Mouse (Mus musculus) liver, embryonic 16.5 days (tissue): ENCODE data around the gene Wwtr1. TPM values are rescaled to one million over a fixed set of nuclear protein-coding genes. Genes with fewer than 3 reads are reported as not detected.

Experiments used
- ATAC-seq: fragments of 200-750 bp; cut with Nextera tagmentation; 2 replicates; pipeline ENCODE4 v1.8.0; 2017; ENCODE audit warnings: low read depth, mild to moderate bottlenecking, moderate number of reproducible peaks, moderate library complexity
- H3K27ac ChIP-seq: fragments of 300-500 bp; sonication (generic); 2 replicates; pipeline ENCODE4 v1.5.1; 2014; ENCODE audit warnings: mild to moderate bottlenecking, low read length
- H3K27me3 ChIP-seq: fragments of 300-500 bp; sonication (generic); 2 replicates; pipeline ENCODE4 v1.6.1; 2014; ENCODE audit warnings: low read depth, low read length, mixed read lengths; ENCODE audit not compliant: control insufficient read depth, insufficient read depth
- H3K36me3 ChIP-seq: fragments of 300-500 bp; sonication (generic); 2 replicates; pipeline ENCODE4 v1.6.1; 2014; ENCODE audit warnings: mild to moderate bottlenecking; ENCODE audit not compliant: control insufficient read depth, insufficient read depth
- H3K4me1 ChIP-seq: fragments of 300-500 bp; sonication (generic); 2 replicates; pipeline ENCODE4 v1.6.1; 2014; ENCODE audit warnings: low read depth, low read length, mixed read lengths; ENCODE audit not compliant: control insufficient read depth
- H3K4me2 ChIP-seq: fragments of 300-500 bp; sonication (generic); 2 replicates; pipeline ENCODE4 v1.6.1; 2014; ENCODE audit warnings: low read depth, low read length, mixed read lengths
- H3K4me3 ChIP-seq: fragments of 300-500 bp; sonication (generic); 2 replicates; pipeline ENCODE4 v1.5.1; 2014; ENCODE audit warnings: low read depth, mild to moderate bottlenecking, low read length
- H3K9ac ChIP-seq: fragments of 300-500 bp; sonication (generic); 2 replicates; pipeline ENCODE4 v1.6.1; 2014; ENCODE audit warnings: low read depth, low read length
- H3K9me3 ChIP-seq: fragments of 300-500 bp; sonication (generic); replicated peaks from 2 replicates; pipeline ENCODE4 v1.6.1; 2016; ENCODE audit warnings: low read length; ENCODE audit not compliant: control insufficient read depth
- WGBS: fragments of 180-500 bp; shearing (Covaris S2); extraction: QIAGEN DNeasy Blood & Tissue Kit; methylation state at CpG from one replicate; pipeline ENCODE4 v1.1.7; 2014; ENCODE audit not compliant: insufficient replicate concordance; 5-methylcytosine and 5-hydroxymethylcytosine counted together
- polyA plus RNA-seq: library from polyadenylated mRNA; unstranded; fragments of >200 nt; fragmentation: Nextera tagmentation; extraction: Ambion mirVana; gene quantifications from 2 replicates; pipeline ENCODE4 v1.2.1, GENCODE M21; 2015

Wwtr1 gene
- polyA plus RNA-seq, 1 experiment from 2014 or later, result 1.5 TPM

DNA sequence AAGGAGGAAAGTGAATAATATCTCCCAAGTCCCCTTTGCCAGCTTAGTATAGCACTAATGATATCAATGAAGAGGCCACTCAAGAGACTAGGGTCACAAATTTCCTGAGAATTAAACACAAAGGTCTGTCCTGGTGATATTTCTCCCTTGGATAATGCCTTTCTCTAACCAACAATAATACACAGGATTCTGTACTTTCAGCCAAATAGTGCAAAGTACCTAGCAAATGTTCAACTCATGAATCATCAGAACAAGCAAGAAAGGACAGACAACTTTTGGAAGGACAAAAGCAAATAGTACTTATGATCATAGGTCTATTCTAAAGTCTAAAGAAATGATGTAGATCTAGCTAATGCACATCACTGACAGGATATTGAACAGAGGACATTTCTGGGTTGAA lies 19.8 kb upstream of the Wwtr1 start:
- H3K27ac ChIP-seq, result no peak overlapping the region
- no peak for ATAC-seq
- H3K36me3 ChIP-seq, result no peaks in the 10 kb centered on the region
- H3K27me3 ChIP-seq, result no peaks in the 10 kb centered on the region
- H3K4me1 ChIP-seq, result no peaks in the 10 kb centered on the region
- no peaks in the 10 kb centered on the region for H3K9me3 ChIP-seq
- H3K4me3 ChIP-seq, result no peak overlapping the region
- H3K9ac ChIP-seq, result no peak overlapping the region
- no peak overlapping the region for H3K4me2 ChIP-seq

DNA sequence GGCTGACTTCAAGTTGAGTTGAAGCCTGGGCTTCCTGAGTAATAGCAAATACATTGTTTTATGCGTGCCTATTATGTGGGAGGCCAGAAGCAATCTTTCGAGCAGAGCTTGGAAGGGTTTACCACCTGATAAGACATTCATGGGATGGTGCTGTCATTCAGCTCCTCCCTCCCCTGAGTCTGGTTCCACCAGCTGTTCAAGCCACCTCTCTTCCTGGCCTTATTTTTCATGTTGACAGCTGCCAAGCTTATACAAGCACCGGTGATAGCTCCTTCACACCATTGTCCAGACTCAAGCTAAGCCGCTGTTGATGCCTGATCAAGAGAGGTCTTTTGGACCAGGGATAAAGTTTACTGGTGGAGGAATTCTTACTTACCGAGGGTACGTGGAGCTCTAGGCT lies 10.3 kb upstream of the Wwtr1 start:
- H3K4me3 ChIP-seq, result no peak overlapping the region
- H3K4me1 ChIP-seq, result no peaks in the 10 kb centered on the region
- no peak for ATAC-seq
- no peak overlapping the region for H3K27ac ChIP-seq
- no peaks in the 10 kb centered on the region for H3K9me3 ChIP-seq
- no peak overlapping the region for H3K9ac ChIP-seq
- H3K4me2 ChIP-seq, result no peak overlapping the region
- WGBS, result 62% methylated on average over 6 of the region's 6 CpGs
- no peaks in the 10 kb centered on the region for H3K27me3 ChIP-seq
- no peaks in the 10 kb centered on the region for H3K36me3 ChIP-seq

DNA sequence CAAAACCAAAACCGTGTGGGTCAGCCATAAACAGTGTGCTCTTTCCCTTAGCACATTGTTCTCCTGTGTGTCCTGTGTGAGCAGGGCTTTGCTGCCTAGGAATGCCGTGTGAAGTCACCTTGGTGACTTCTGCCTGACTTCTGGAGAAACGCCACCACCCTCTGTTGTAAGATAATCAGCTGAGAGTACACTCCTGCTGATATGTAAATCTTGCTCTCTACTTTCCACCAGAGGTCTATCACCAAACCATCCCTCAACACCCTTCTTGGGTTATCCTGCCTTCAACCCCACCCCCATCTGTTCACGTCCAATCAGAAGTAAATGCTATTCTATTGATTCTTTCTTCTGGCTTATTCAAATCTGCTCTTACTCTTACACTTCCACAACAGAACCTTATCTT lies 7.8 kb upstream of the Wwtr1 start:
- Histone ChIP-seq H3K36me3 (no peaks in the 10 kb centered on the region), H3K4me2 (no peak overlapping the region), H3K9ac (no peak overlapping the region), H3K4me1 (no peaks in the 10 kb centered on the region), H3K27me3 (no peaks in the 10 kb centered on the region; the same call in 1 of the 2 replicates), H3K27ac (no peak overlapping the region), H3K4me3 (no peak overlapping the region), H3K9me3 (no peaks in the 10 kb centered on the region)
- no peak for ATAC-seq
- WGBS, result 52% methylated on average over 4 of the region's 4 CpGs

DNA sequence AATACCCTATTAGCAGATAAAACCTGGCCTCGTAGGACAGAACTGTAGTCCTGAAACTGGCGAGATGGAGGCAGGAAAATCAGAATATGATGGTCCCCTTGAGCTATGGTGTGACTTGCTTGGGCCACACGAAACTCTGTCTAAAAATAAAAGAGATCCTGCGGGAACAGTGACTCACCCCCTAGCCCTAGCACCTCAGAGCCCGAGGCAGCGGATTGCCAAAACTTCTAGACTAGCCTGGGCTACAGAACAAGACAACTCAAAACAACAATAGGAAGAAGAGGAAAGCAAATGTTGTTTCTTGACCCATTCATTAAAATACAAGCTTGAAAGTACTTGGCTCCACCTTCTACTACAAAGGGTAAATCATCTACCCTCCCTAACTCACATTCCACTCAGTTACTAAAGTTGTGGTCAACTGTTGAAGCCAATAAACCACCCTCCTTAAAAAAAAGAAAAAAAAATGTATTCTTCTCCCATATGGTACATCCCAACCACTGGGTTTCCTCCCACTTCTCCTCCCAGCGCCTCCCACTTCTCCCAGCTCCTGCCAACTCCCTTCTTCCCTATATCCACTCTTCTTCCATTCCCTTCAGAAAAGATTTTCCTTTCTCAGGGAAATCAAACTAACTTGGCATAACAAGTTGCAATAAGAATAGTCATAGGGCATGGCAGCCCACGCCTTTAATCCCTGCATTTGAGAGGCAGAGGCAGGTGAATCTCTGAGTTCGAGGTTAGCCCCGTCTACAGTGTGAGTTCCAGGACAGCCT lies 4.9 kb upstream of the Wwtr1 start:
- Histone ChIP-seq H3K4me3 (no peak overlapping the region), H3K4me2 (no peak overlapping the region), H3K9ac (no peak overlapping the region), H3K4me1 (no peaks in the 10 kb centered on the region), H3K27me3 (peaks cover 12% of the 10 kb centered on the region), H3K36me3 (no peaks in the 10 kb centered on the region), H3K27ac (no peak overlapping the region), H3K9me3 (no peaks in the 10 kb centered on the region)
- no peak for ATAC-seq
- 58% methylated on average over 10 of the region's 10 CpGs for WGBS

DNA sequence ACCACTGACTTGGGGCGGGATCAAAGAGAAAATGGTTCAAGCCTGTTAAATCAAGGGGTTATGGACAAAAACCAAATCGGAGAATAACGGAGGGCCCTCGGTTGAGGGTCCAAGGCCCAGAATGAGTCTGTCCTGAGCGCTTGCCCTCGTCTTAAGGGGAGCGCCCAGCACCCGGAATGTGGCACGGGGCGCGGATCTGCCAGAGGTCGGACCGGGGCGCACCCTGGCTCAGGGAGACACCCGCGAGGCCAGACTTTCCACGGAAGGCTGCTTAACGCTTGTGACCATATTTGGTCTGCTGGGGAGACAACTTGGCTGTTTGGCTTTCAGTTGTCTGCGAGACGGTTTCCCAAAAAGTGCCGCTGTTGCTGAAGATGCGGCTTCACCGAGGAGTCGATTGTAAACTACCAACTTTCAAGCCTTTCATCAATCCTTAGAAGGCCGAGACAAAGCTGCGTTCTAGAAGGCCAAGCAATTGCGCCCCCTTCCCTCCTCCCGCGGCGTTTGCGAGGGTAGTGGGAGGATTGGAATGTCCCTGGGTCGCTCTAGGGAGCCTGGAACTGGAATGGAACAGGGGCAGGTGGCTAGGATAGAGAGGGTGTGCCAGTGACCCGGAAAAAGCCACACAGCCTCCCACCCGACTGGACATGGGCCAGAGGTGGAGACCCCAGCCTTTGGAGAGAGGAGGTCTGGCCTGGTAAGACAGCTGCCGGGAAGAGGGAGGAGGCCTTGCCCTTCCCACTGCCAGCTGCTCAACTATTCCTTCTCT lies 530 bp upstream of the Wwtr1 start:
- Histone ChIP-seq H3K9ac (0 out of 2 replicates have a peak overlapping the region, but pooled peaks have one; percentile 32), H3K27ac (peak overlapping the region; percentile 35; the same call in 1 of the 2 replicates), H3K27me3 (peaks cover 28% of the 10 kb centered on the region), H3K4me3 (peak overlapping the region; percentile 64), H3K9me3 (no peaks in the 10 kb centered on the region), H3K4me1 (no peaks in the 10 kb centered on the region), H3K4me2 (peak overlapping the region; percentile 60), H3K36me3 (no peaks in the 10 kb centered on the region)
- WGBS, result under 1% methylated on average over 35 of the region's 35 CpGs
- ATAC-seq, result peak; percentile 17; the same call in 1 of the 2 replicates

DNA sequence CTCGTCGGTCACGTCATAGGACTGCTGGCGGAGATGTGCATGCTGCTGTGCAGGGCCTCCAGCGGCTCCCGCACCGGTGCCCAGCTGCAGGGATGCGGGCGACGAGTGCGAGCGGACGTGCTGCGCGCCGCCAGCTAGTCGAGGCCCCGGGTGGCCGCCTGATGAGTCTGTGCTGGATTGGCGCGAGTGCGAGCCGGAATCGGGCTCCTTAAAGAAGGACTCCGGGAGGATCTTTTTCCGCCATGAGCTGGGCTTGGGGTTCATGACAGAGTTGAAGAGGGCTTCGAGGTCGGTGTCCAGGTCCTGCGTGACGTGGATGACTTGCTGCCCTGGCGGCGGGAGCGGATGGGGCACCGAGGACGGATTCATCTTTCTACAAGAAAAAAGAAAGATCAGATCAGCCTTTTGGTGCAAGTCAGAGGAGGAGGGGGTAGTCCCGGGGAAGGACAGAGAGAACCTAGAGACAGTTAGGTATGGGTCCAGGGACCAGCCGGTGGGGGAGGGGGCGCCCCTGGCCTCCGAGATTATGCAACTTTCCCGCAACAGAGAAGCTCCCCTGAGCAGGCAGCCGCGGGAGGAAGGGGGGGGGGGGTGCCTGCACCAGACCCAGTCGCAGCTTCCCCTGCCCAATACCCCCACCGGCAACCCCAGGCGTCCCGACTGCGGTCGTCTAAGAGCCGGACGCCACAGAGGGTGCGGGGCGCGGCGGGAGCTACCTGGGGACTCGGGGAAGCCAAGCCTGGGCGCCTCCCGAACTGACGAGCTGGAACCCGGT lies 638 bp downstream of the Wwtr1 start:
- no peaks in the 10 kb centered on the region for H3K36me3 ChIP-seq
- no peaks in the 10 kb centered on the region for H3K4me1 ChIP-seq
- WGBS, result under 1% methylated on average over 57 of the region's 59 CpGs
- peaks cover 28% of the 10 kb centered on the region for H3K27me3 ChIP-seq
- ATAC-seq, result peak; percentile 51
- no peaks in the 10 kb centered on the region for H3K9me3 ChIP-seq
- H3K4me2 ChIP-seq, result peak overlapping the region; percentile 60
- peak overlapping the region; percentile 34 for H3K9ac ChIP-seq
- H3K27ac ChIP-seq, result peak overlapping the region; percentile 45
- peak overlapping the region; percentile 64 for H3K4me3 ChIP-seq

DNA sequence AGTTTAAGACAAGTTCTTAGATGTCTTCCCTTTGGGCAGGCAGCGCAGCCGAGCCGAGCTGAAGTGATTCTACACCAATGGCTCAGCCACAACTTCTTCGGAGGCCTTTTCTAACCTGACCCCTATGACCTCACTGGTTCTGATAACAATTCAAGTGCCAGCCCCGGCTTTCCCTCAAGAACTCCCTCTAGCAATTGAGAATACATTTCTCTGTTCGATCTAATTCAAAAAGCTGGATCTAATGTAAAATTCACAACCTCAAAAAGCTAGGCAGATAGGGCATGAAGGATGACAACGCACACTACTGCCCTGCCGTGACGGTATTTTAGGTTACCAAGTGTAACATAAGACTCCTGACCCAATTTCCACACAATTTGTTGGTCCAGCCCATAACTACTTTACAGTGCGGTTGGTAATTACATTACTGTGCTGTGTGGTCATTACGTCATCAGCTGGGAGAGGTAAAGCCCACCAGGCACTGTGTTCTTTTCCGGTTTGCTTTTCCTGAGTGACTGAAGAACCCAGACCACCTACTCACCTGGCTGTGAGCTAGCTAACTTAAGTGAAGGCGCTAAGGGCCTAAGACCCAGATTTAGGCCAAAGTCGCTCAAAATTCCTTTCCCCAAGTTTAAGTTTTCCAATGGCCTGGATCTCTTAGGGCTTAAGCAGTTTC lies 1.7 kb downstream of the Wwtr1 start:
- H3K27ac ChIP-seq, result no peak overlapping the region
- ATAC-seq, result no peak
- no peaks in the 10 kb centered on the region for H3K9me3 ChIP-seq
- no peak overlapping the region; the same call in 1 of the 2 replicates for H3K9ac ChIP-seq
- H3K27me3 ChIP-seq, result peaks cover 28% of the 10 kb centered on the region
- no peaks in the 10 kb centered on the region for H3K4me1 ChIP-seq
- H3K36me3 ChIP-seq, result no peaks in the 10 kb centered on the region
- WGBS, result 42% methylated on average over 14 of the region's 14 CpGs
- peak overlapping the region; percentile 64 for H3K4me3 ChIP-seq
- H3K4me2 ChIP-seq, result peak overlapping the region; percentile 60

DNA sequence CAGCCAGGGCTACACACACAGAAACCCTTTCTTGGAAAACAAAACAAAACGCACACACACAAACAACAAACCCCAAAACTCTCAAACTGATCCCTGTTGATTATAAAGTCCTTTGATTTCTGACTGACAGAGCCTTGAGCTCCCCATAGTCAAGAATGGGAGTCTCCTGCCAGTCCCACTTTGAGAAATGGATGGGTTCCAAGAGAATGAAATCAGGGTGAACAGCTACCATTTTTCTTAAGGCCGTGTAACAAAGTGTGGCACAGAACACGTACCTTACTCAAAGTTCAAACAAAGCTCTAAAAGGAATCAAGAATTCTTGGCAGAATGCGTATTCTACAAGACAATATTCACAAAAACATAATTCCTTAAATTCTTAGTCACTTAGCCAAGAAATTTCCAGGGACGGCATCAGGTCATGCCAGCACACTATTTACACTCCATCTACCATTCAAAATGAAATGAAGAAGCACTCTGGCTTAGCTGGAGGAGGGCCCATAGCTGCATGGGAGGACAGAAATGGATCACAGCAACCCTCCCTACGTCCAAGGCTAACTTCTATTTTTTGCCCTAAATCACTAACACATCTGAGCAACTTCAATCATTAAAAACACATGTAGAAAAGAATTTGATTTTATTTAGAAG lies 3.3 kb downstream of the Wwtr1 start:
- no peak overlapping the region for H3K4me3 ChIP-seq
- peaks cover 28% of the 10 kb centered on the region for H3K27me3 ChIP-seq
- ATAC-seq, result no peak
- 63% methylated on average over 6 of the region's 6 CpGs for WGBS
- H3K36me3 ChIP-seq, result no peaks in the 10 kb centered on the region
- H3K9me3 ChIP-seq, result no peaks in the 10 kb centered on the region
- no peak overlapping the region for H3K27ac ChIP-seq
- no peak overlapping the region for H3K4me2 ChIP-seq
- H3K4me1 ChIP-seq, result no peaks in the 10 kb centered on the region
- H3K9ac ChIP-seq, result no peak overlapping the region
